Mouse (Mus musculus) stomach, postnatal 0 days (tissue): ENCODE measurements around the gene Wdr70. TPM values are rescaled to one million over a fixed set of nuclear protein-coding genes. Genes with fewer than 3 reads are reported as not detected.

ENCODE experiments used
- ATAC-seq: fragments of 200-750 bp; cut with Nextera tagmentation; 2 replicates; pipeline ENCODE4 v1.8.0; 2017; ENCODE audit not compliant: low FRiP score, low TSS enrichment
- DNase-seq: peaks from one replicate; pipeline ENCODE4 v3.0.0-alpha.2; 2016; ENCODE audit warnings: low spot score
- H3K27ac ChIP-seq: fragments of 300-500 bp; sonication (generic); replicated peaks from 2 replicates; pipeline ENCODE4 v1.5.1; 2014; ENCODE audit warnings: mild to moderate bottlenecking, control low read depth
- H3K27me3 ChIP-seq: fragments of 300-500 bp; sonication (generic); 2 replicates; pipeline ENCODE4 v1.6.1; 2014; ENCODE audit warnings: low read length; ENCODE audit not compliant: control insufficient read depth, insufficient read depth
- H3K36me3 ChIP-seq: fragments of 300-500 bp; sonication (generic); 2 replicates; pipeline ENCODE4 v1.6.1; 2014; ENCODE audit warnings: low read length, mixed read lengths; ENCODE audit not compliant: control insufficient read depth, insufficient read depth
- H3K4me1 ChIP-seq: fragments of 300-500 bp; sonication (generic); replicated peaks from 2 replicates; pipeline ENCODE4 v1.6.1; 2014; ENCODE audit warnings: antibody characterized with exemption; ENCODE audit not compliant: control insufficient read depth, insufficient read depth
- H3K4me2 ChIP-seq: fragments of 300-500 bp; sonication (generic); replicated peaks from 2 replicates; pipeline ENCODE4 v1.6.1; 2014; ENCODE audit warnings: low read depth, mild to moderate bottlenecking, control low read depth, moderate library complexity
- H3K4me3 ChIP-seq: fragments of 300-500 bp; sonication (generic); 2 replicates; pipeline ENCODE4 v1.5.1; 2014; ENCODE audit warnings: low read depth, low read length, control low read depth
- H3K9ac ChIP-seq: fragments of 300-500 bp; sonication (generic); 2 replicates; pipeline ENCODE4 v1.6.1; 2014; ENCODE audit warnings: mild to moderate bottlenecking, low read length, control low read depth, mixed read lengths
- H3K9me3 ChIP-seq: fragments of 300-500 bp; sonication (generic); 2 replicates; pipeline ENCODE4 v1.6.1; 2016; ENCODE audit warnings: low read length; ENCODE audit not compliant: control insufficient read depth
- CTCF ChIP-seq: IDR thresholded peaks from 2 replicates; pipeline ENCODE4 v1.5.1; 2016; ENCODE audit warnings: antibody characterized with exemption, low read depth, mild to moderate bottlenecking, moderate library complexity
- EP300 ChIP-seq: optimal IDR thresholded peaks from 2 replicates; pipeline ENCODE3; 2016; ENCODE audit warnings: antibody characterized with exemption
- WGBS: fragments of 180-500 bp; shearing (Covaris S2); extraction: QIAGEN DNeasy Blood & Tissue Kit; methylation state at CpG from one replicate; pipeline ENCODE4 v1.1.7; 2014; 5-methylcytosine and 5-hydroxymethylcytosine counted together
- polyA plus RNA-seq: library from polyadenylated mRNA; unstranded; fragments of >200 nt; fragmentation: Nextera tagmentation; extraction: Ambion mirVana; gene quantifications from 2 replicates; pipeline ENCODE4 v1.2.1, GENCODE M21; 2015

Gene Wdr70
- polyA plus RNA-seq, 1 experiment from 2014 or later: 22.6 TPM

- no peak for ATAC-seq
- Histone ChIP-seq H3K27me3 (no peaks in the 10 kb centered on the region), H3K27ac (no peak overlapping the region), H3K9me3 (no peaks in the 10 kb centered on the region), H3K4me1 (no peaks in the 10 kb centered on the region), H3K9ac (no peak overlapping the region), H3K4me3 (no peak overlapping the region), H3K4me2 (no peak overlapping the region), H3K36me3 (0 out of 2 replicates have a peak, but pooled peaks cover 4% of the 10 kb centered on the region)
- DNase-seq: no peak
- TF ChIP-seq CTCF (no peak), EP300 (no peak)
- WGBS: 90% methylated on average over 11 of the region's 11 CpGs
These were observed 214.8 kb downstream of the Wdr70 start for GRCm38 (mm10) chr15:7884181-7884580.

- no peak overlapping the region for H3K27ac ChIP-seq
- no peak overlapping the region for H3K4me2 ChIP-seq
- 0 out of 2 replicates have a peak, but pooled peaks cover 2% of the 10 kb centered on the region for H3K36me3 ChIP-seq
- TF ChIP-seq EP300: no peak
- no peak for TF ChIP-seq CTCF
- WGBS: 77% methylated on average over 7 of the region's 7 CpGs
- H3K9me3 ChIP-seq: no peaks in the 10 kb centered on the region
- no peaks in the 10 kb centered on the region for H3K4me1 ChIP-seq
- H3K27me3 ChIP-seq: no peaks in the 10 kb centered on the region
- no peak overlapping the region for H3K9ac ChIP-seq
- DNase-seq (no peak), ATAC-seq (no peak)
- H3K4me3 ChIP-seq: no peak overlapping the region
These were observed 219.1 kb downstream of the Wdr70 start for GRCm38 (mm10) chr15:7879956-7880355.

- DNase-seq (no peak), ATAC-seq (no peak)
- no peak overlapping the region for H3K27ac ChIP-seq
- no peak overlapping the region for H3K9ac ChIP-seq
- H3K36me3 ChIP-seq: 0 out of 2 replicates have a peak, but pooled peaks cover 2% of the 10 kb centered on the region
- H3K4me1 ChIP-seq: no peaks in the 10 kb centered on the region
- H3K9me3 ChIP-seq: no peaks in the 10 kb centered on the region
- no peak overlapping the region for H3K4me2 ChIP-seq
- 73% methylated on average over 10 of the region's 10 CpGs for WGBS
- H3K4me3 ChIP-seq: no peak overlapping the region
- TF ChIP-seq EP300: no peak
- no peak for TF ChIP-seq CTCF
- H3K27me3 ChIP-seq: no peaks in the 10 kb centered on the region
These were observed 220.1 kb downstream of the Wdr70 start for GRCm38 (mm10) chr15:7878861-7879260.

GRCm38 (mm10) chr15:7877560-7878467, 221.2 kb downstream of the Wdr70 start:
- Histone ChIP-seq H3K4me2 (no peak overlapping the region), H3K4me1 (no peaks in the 10 kb centered on the region), H3K36me3 (0 out of 2 replicates have a peak, but pooled peaks cover 2% of the 10 kb centered on the region), H3K9ac (no peak overlapping the region), H3K27ac (no peak overlapping the region), H3K9me3 (no peaks in the 10 kb centered on the region), H3K4me3 (no peak overlapping the region), H3K27me3 (no peaks in the 10 kb centered on the region)
- no peak for TF ChIP-seq EP300
- ATAC-seq (no peak), DNase-seq (no peak)
- 53% methylated on average over 22 of the region's 22 CpGs for WGBS

GRCm38 (mm10) chr15:7875879-7876278, 223.1 kb downstream of the Wdr70 start:
- no peak for ATAC-seq

GRCm38 (mm10) chr15:7872473-7872872, 226.5 kb downstream of the Wdr70 start:
- Histone ChIP-seq H3K4me2 (no peak overlapping the region), H3K4me3 (no peak overlapping the region), H3K27me3 (no peaks in the 10 kb centered on the region), H3K4me1 (no peaks in the 10 kb centered on the region), H3K9me3 (no peaks in the 10 kb centered on the region), H3K9ac (no peak overlapping the region), H3K27ac (no peak overlapping the region), H3K36me3 (no peaks in the 10 kb centered on the region)
- 65% methylated on average over 5 of the region's 5 CpGs for WGBS
- ATAC-seq (no peak), DNase-seq (no peak)
- TF ChIP-seq EP300 (no peak), CTCF (no peak)

More at GRCm38 (mm10) chr15:7875879-7876278, 223.1 kb downstream of the Wdr70 start:
- Histone ChIP-seq H3K9me3 (no peaks in the 10 kb centered on the region), H3K36me3 (no peaks in the 10 kb centered on the region), H3K27ac (no peak overlapping the region), H3K4me2 (no peak overlapping the region), H3K9ac (no peak overlapping the region), H3K4me1 (no peaks in the 10 kb centered on the region), H3K4me3 (no peak overlapping the region), H3K27me3 (no peaks in the 10 kb centered on the region)
- no peak for DNase-seq
- WGBS: 59% methylated on average over 6 of the region's 6 CpGs
- TF ChIP-seq EP300 (no peak), CTCF (no peak)
